Mouse (Mus musculus) gastrocnemius, postnatal 10 days (tissue): ENCODE data around the gene AI464131. TPM values are rescaled to one million over a fixed set of nuclear protein-coding genes. Genes with fewer than 3 reads are reported as not detected.
"Not testable (repeated sequence)": the region's sequence is repeated elsewhere in the genome, so short reads cannot be mapped to it uniquely, and the experiment has no call there.

Source experiments
- DNase-seq: peaks from one replicate; pipeline ENCODE4 v3.0.0; 2021; ENCODE audit warnings: mixed read lengths
- total RNA-seq, 2 experiments: library from RNA; stranded (reverse); gene quantifications; 2 replicates each; pipeline ENCODE4 v1.2.3; 2021

AI464131 gene
- total RNA-seq, 2 experiments from 2014 or later, result 75.2 to 77.4 TPM

DNA sequence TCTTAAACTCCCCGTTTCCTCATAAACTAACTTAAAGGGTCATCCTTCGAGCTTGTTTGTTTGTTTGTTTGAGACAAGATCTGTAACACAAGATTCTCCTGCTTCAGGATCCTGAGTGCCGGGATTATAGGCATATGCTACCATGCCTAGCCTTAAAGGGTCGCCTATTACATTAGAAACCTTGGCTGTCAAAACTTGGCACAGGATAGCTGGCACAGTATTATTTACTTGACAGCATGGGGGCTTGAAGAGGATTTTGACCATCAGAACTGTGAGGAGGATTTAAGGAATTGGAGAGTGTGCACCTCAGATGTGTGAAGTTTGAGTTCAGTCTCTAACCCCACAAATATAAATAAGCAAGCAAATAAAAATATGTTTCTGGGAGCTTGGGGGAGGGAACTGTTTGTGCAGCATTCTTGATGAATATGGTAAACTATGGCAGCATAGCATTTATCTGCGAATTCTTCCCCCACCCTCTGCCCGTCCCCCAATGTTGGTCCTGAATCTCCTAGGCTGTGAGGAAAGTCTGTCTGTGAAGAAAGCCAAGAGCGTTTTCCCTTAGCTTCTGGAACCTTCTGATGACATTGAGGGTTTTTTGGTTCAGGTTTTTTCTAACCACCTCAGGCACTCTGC is 32.7 kb downstream of the AI464131 start:
- no peak for DNase-seq

DNA sequence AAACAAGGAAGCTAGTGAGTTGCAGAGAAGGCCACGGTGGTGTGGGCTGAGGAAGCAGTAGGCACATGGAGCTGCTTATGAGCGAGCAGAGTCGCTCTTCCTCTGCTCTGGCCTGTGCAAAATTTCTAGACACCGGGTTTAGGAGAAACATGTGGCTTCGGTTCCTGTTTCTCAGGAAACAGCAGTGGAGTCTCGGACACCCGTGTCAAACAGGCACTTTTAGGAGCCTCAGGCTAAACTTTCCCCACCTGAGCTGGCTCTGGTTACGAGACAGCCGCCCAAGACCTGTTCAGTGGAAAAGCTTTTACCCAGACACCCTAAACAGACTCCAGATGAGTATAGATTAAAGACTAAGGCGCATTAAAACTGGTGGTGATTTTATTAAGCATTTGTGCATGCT is 33.7 kb downstream of the AI464131 start:
- DNase-seq, result no peak

DNA sequence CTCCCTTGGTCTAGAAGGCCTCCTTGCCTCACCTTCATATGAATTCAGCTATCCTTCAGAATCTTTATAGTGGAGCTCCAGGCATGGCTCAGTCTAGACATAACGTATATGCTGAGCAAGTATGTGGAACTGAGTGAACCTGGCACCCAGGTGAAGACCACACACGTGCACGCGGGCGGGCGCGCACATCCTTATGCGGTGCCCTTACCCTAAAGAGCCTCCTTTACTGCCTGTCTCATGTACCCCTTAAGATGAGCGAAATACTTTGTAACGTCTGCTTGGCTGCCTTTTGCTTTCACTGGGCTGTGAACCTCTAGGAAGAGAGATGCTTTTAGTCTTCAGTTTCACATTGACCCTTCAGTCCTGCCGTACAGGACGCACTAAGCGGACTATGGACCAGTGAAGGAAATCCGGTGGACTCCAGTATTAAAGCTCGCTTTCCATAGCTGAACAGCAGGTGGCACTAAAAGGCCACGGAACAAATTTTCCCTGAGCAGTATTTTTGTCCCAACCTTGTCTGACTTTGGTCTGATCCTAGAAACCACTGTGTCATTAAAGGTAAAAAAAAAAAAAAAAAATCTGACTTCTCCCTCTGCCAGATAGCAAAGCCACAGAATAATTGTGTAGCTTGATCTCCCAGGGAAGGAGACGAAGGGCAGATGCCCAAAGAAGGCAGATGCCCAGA is 34.3 kb downstream of the AI464131 start:
- DNase-seq, result peak; percentile 62

DNA sequence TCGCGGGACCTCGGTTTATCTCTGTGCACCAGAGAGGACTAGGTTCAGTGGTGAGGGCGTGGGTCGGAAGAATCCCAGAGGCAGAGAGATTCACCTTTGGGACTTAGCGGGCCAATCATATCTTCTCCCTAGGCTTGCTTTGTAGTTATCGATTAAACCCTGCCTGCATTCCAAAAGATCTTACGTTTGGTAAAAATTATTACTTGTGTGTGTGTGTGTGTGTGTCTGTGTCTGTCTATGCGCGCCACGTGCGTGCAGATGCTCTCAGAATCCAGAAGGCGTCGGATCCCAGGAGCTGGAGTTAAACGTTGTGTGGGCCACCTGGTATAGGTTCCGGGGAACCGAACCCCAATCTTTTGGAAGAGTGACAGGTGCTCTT is 37.6 kb downstream of the AI464131 start:
- no peak for DNase-seq

DNA sequence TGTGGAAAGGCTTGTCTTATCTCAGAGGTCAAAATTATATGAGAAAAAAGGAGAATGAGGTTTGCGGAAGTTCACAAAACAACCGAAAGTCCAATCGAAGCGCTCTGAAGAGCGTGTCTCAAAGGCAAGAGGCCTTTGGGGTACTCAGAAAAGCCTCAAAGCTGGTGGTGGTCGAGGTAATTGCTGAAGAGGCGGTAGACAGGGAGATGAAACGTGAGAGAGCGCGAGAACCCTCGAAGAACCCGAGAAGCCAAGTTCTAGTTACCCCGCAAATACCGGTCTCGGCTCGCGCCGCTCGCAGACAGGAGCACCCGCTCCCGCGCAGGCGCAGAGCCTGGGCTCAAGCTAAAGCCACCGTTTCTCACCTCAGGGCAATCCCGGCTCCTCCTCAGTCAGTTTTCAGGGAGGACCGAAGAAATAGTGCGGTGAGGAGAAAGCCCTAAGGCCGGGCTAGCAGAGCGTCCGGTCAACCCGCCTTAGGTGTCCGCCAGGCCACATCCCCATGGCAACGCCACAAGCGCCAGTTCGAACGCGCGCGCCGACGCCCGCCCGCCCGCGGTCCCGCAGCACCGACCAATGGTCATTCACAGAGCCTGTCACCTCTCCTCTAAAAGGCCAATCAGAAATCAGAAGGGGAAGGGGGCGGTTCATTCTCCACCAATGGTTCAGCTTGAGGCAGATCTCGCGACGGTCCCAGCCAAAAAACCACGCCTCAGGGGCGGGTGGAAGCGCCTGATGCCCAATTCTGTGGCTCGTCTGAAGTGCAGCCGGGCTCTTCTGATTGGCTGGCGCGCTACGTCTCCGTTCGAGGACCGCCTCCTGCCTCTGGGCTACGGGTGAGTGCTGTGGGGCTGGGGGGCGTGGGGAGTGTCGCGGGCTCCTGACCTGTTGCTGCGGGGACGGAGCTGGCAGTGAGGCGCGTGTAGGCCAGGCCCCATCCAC is 38.3 kb downstream of the AI464131 start, which contains the start of the genes Kif24 and Nudt2:
Gene Kif24, minus strand, starts transcription at position 543 of the 942 bp plus-strand sequence.
Gene Nudt2, plus strand, starts transcription at position 807 of the 942 bp plus-strand sequence.
- peak; percentile 93 for DNase-seq

DNA sequence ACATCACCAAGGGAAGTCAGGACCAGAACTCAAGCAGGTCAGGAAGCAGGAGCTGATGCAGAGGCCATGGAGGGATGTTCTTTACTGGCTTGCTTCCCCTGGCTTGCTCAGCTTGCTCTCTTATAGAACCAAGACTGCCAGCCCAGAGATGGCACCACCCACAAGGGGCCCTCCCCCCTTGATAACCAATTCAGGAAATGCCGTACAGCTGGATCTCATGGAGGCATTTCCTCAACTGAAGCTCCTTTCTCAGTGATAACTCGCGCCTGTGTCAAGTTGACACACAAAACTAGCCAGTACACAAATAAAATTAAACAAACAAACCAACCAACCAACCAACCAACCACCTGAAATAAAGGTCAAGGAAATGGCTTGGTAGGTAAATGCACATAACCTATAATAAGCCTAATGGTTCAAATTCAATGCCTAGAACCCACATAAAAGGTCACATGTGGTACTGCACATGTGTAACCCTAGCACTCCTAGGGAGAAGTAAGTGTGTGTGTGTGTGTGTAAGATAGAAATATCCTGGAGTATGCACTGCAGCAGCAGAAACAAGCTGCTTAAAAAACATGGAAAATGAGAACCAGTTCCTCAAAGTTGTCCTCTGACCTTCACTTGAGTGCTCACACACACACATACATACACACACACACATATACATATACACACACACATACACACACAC is 39.7 kb downstream of the AI464131 start:
- not testable (repeated sequence) for DNase-seq

DNA sequence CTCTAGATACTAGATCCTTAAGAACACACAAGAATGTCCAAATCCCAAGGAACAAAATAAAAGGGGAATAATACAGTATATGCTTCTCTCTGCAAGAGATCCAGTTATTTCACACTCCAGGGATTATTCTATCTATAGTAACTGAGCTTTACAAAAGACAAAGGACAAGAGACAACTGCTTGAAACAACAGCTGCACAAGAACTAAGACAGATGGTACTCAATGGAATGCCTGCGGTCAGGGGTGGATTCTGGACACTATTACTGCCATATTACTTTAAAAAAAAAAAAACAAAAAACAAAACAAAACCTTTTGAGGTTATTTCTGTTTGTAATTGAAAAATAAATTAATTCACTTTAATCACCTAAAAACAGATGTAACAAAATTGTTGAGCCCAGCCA is 42.2 kb downstream of the AI464131 start:
- no peak for DNase-seq

DNA sequence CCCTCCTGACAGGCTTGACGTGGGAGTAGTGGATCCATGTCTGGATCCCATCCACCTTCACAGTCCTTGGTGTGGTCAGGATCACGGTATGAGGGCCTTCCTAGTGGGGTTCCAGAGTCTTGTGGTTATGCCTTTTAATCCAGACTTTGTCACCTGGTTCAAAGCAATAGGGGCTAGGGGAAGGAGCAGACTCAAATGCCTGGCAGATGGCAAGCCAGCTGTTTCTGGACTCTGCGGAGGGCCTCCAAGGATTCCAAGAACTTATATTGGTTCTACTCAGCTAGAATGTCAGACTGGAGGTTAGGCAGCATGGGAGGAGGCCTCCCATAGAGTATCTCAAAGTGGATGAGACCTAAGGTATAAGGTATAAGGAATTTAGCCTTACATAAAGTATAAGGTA is 55.3 kb downstream of the AI464131 start:
- no peak for DNase-seq

Other genes starting within 250 kb of the AI464131 start
- gene Ubap2, start 227.9 kb downstream of the AI464131 start, total RNA-seq, result 100 to 1,000 TPM; 110 to 113 TPM
- 10 to 100 TPM; 31.8 to 34.1 TPM for gene Dcaf12, start 188.2 kb downstream of the AI464131 start, total RNA-seq
- 10 to 100 TPM; 39.9 to 43.7 TPM for gene Ubap1, start 154.1 kb downstream of the AI464131 start, total RNA-seq
- gene Kif24, start 38.2 kb downstream of the AI464131 start, total RNA-seq, result 1 to 10 TPM; 1.6 to 3.3 TPM
- 10 to 100 TPM; 25.8 to 26.3 TPM for gene Nudt2, start 37.9 kb downstream of the AI464131 start, total RNA-seq
- under 1 TPM in 1 of 2 experiments, not detected in 1; 0.36 TPM for gene 1110017D15Rik, start 14.3 kb upstream of the AI464131 start, total RNA-seq
- 10 to 100 TPM; 19.2 to 20.4 TPM for gene Fam219a, start 66.5 kb upstream of the AI464131 start, total RNA-seq
- under 1 TPM; 0.56 to 0.63 TPM for gene Dnaic1, start 66.7 kb upstream of the AI464131 start, total RNA-seq
- gene Enho, start 137.2 kb upstream of the AI464131 start, total RNA-seq, result 10 to 100 TPM; 12.9 to 14.5 TPM
- gene Cntfr, start 194.0 kb upstream of the AI464131 start, total RNA-seq, result 10 to 100 TPM; 20.1 to 28.2 TPM
- gene Il11ra1, start 196.9 kb upstream of the AI464131 start, total RNA-seq, result 10 to 100 TPM; 74.3 to 75.3 TPM
- gene Rpp25l, start 210.5 kb upstream of the AI464131 start, total RNA-seq, result 10 to 100 TPM; 31.5 to 41.4 TPM
- 10 to 100 TPM; 44.3 to 57.6 TPM for gene Dctn3, start 220.1 kb upstream of the AI464131 start, total RNA-seq
- not detected for gene Arid3c, start 228.1 kb upstream of the AI464131 start, total RNA-seq